Mouse (Mus musculus): Measurements from ENCODE around the gene Gria3. TPM values are rescaled to one million over a fixed set of nuclear protein-coding genes. Genes with fewer than 3 reads are reported as not detected.

The Gria3 gene
- polyA plus RNA-seq, 1 experiment from 2014 or later: 2.8 TPM

- no peak for ATAC-seq (ENCODE audit: insufficient number of reproducible peaks, insufficient read depth, low FRiP score, low TSS enrichment, low read depth)
- WGBS: 29% methylated on average over 1 of the region's 1 CpGs
- Histone ChIP-seq H3K4me2 (no peak overlapping the region), H3K27me3 (no peaks in the 10 kb centered on the region), H3K4me1 (replicated peaks) (no peaks in the 10 kb centered on the region), H3K36me3 (no peaks in the 10 kb centered on the region), H3K27ac (no peak overlapping the region), H3K9ac (replicated peaks) (no peak overlapping the region), H3K4me3 (replicated peaks) (no peak overlapping the region), H3K9me3 (no peaks in the 10 kb centered on the region)
Measured at GRCm38 (mm10) chrX:41435541-41435940, 34.9 kb downstream of the Gria3 start.

- Histone ChIP-seq H3K9me3 (no peaks in the 10 kb centered on the region), H3K4me2 (no peak overlapping the region), H3K27me3 (no peaks in the 10 kb centered on the region), H3K4me1 (replicated peaks) (no peaks in the 10 kb centered on the region), H3K9ac (replicated peaks) (no peak overlapping the region), H3K4me3 (replicated peaks) (no peak overlapping the region), H3K27ac (no peak overlapping the region), H3K36me3 (no peaks in the 10 kb centered on the region)
- WGBS: 89% methylated on average over 5 of the region's 5 CpGs
- ATAC-seq (ENCODE audit: insufficient number of reproducible peaks, insufficient read depth, low FRiP score, low TSS enrichment, low read depth): no peak
Measured at GRCm38 (mm10) chrX:41438841-41439240, 38.2 kb downstream of the Gria3 start.

GRCm38 (mm10) chrX:41448876-41449275 is 48.2 kb downstream of the Gria3 start:
- no peak overlapping the region for H3K4me2 ChIP-seq
- H3K9ac ChIP-seq (replicated peaks): no peak overlapping the region
- ATAC-seq (ENCODE audit: insufficient number of reproducible peaks, insufficient read depth, low FRiP score, low TSS enrichment, low read depth): no peak
- H3K4me1 ChIP-seq (replicated peaks): no peaks in the 10 kb centered on the region
- H3K27ac ChIP-seq: no peak overlapping the region
- WGBS: 71% methylated on average over 1 of the region's 1 CpGs
- H3K27me3 ChIP-seq: no peaks in the 10 kb centered on the region
- H3K36me3 ChIP-seq: no peaks in the 10 kb centered on the region
- H3K4me3 ChIP-seq (replicated peaks): no peak overlapping the region
- no peaks in the 10 kb centered on the region for H3K9me3 ChIP-seq

- no peaks in the 10 kb centered on the region for H3K27me3 ChIP-seq
- ATAC-seq (ENCODE audit: insufficient number of reproducible peaks, insufficient read depth, low FRiP score, low TSS enrichment, low read depth): no peak
- no peak overlapping the region for H3K4me3 ChIP-seq (replicated peaks)
- no peak overlapping the region for H3K9ac ChIP-seq (replicated peaks)
- H3K4me2 ChIP-seq: no peak overlapping the region
- H3K36me3 ChIP-seq: no peaks in the 10 kb centered on the region
- H3K27ac ChIP-seq: no peak overlapping the region
- no peaks in the 10 kb centered on the region for H3K4me1 ChIP-seq (replicated peaks)
- no peaks in the 10 kb centered on the region for H3K9me3 ChIP-seq
- WGBS: 79% methylated on average over 2 of the region's 2 CpGs
Measured at GRCm38 (mm10) chrX:41477486-41477885, 76.8 kb downstream of the Gria3 start.

GRCm38 (mm10) chrX:41496528-41496927 is 95.9 kb downstream of the Gria3 start:
- no peaks in the 10 kb centered on the region for H3K9me3 ChIP-seq
- no peaks in the 10 kb centered on the region for H3K4me1 ChIP-seq (replicated peaks)
- H3K27ac ChIP-seq: no peak overlapping the region
- no peak for ATAC-seq (ENCODE audit: insufficient number of reproducible peaks, insufficient read depth, low FRiP score, low TSS enrichment, low read depth)
- no peaks in the 10 kb centered on the region for H3K27me3 ChIP-seq
- no peak overlapping the region for H3K4me2 ChIP-seq
- H3K4me3 ChIP-seq (replicated peaks): no peak overlapping the region
- H3K36me3 ChIP-seq: no peaks in the 10 kb centered on the region
- 71% methylated on average over 4 of the region's 4 CpGs for WGBS
- H3K9ac ChIP-seq (replicated peaks): no peak overlapping the region

- Histone ChIP-seq H3K27ac (no peak overlapping the region), H3K4me1 (replicated peaks) (no peaks in the 10 kb centered on the region), H3K9ac (replicated peaks) (no peak overlapping the region), H3K27me3 (no peaks in the 10 kb centered on the region), H3K4me2 (no peak overlapping the region), H3K36me3 (no peaks in the 10 kb centered on the region), H3K4me3 (replicated peaks) (no peak overlapping the region), H3K9me3 (no peaks in the 10 kb centered on the region)
- WGBS: 71% methylated on average over 3 of the region's 3 CpGs
- ATAC-seq (ENCODE audit: insufficient number of reproducible peaks, insufficient read depth, low FRiP score, low TSS enrichment, low read depth): no peak
Measured at GRCm38 (mm10) chrX:41505371-41505770, 104.7 kb downstream of the Gria3 start.

GRCm38 (mm10) chrX:41507959-41508358 is 107.3 kb downstream of the Gria3 start:
- H3K27ac ChIP-seq: no peak overlapping the region
- H3K36me3 ChIP-seq: no peaks in the 10 kb centered on the region
- H3K4me2 ChIP-seq: no peak overlapping the region
- no peak for ATAC-seq (ENCODE audit: insufficient number of reproducible peaks, insufficient read depth, low FRiP score, low TSS enrichment, low read depth)
- H3K27me3 ChIP-seq: no peaks in the 10 kb centered on the region
- no peak overlapping the region for H3K9ac ChIP-seq (replicated peaks)
- H3K4me1 ChIP-seq (replicated peaks): no peaks in the 10 kb centered on the region
- no peaks in the 10 kb centered on the region for H3K9me3 ChIP-seq
- no peak overlapping the region for H3K4me3 ChIP-seq (replicated peaks)
- 64% methylated on average over 1 of the region's 1 CpGs for WGBS

GRCm38 (mm10) chrX:41514982-41515381 is 114.3 kb downstream of the Gria3 start:
- H3K9me3 ChIP-seq: no peaks in the 10 kb centered on the region
- no peak overlapping the region for H3K9ac ChIP-seq (replicated peaks)
- H3K4me2 ChIP-seq: no peak overlapping the region
- no peak overlapping the region for H3K27ac ChIP-seq
- H3K36me3 ChIP-seq: no peaks in the 10 kb centered on the region
- ATAC-seq (ENCODE audit: insufficient number of reproducible peaks, insufficient read depth, low FRiP score, low TSS enrichment, low read depth): no peak
- H3K4me1 ChIP-seq (replicated peaks): no peaks in the 10 kb centered on the region
- WGBS: 65% methylated on average over 3 of the region's 3 CpGs
- no peaks in the 10 kb centered on the region for H3K27me3 ChIP-seq
- H3K4me3 ChIP-seq (replicated peaks): no peak overlapping the region

GRCm38 (mm10) chrX:41532511-41532910 is 131.9 kb downstream of the Gria3 start:
- no peak overlapping the region for H3K27ac ChIP-seq
- no peak for ATAC-seq (ENCODE audit: insufficient number of reproducible peaks, insufficient read depth, low FRiP score, low TSS enrichment, low read depth)
- H3K36me3 ChIP-seq: no peaks in the 10 kb centered on the region
- WGBS: 69% methylated on average over 2 of the region's 2 CpGs
- H3K4me3 ChIP-seq (replicated peaks): no peak overlapping the region
- H3K9ac ChIP-seq (replicated peaks): no peak overlapping the region
- no peaks in the 10 kb centered on the region for H3K9me3 ChIP-seq
- H3K4me1 ChIP-seq (replicated peaks): no peaks in the 10 kb centered on the region
- no peak overlapping the region for H3K4me2 ChIP-seq
- H3K27me3 ChIP-seq: no peaks in the 10 kb centered on the region

GRCm38 (mm10) chrX:41535886-41536285 is 135.2 kb downstream of the Gria3 start:
- Histone ChIP-seq H3K9ac (replicated peaks) (no peak overlapping the region), H3K27ac (no peak overlapping the region), H3K4me1 (replicated peaks) (no peaks in the 10 kb centered on the region), H3K4me2 (no peak overlapping the region), H3K9me3 (no peaks in the 10 kb centered on the region), H3K36me3 (no peaks in the 10 kb centered on the region), H3K27me3 (no peaks in the 10 kb centered on the region), H3K4me3 (replicated peaks) (no peak overlapping the region)
- WGBS: 79% methylated on average over 2 of the region's 2 CpGs
- ATAC-seq (ENCODE audit: insufficient number of reproducible peaks, insufficient read depth, low FRiP score, low TSS enrichment, low read depth): no peak

GRCm38 (mm10) chrX:41562296-41563060 is 161.8 kb downstream of the Gria3 start:
- no peaks in the 10 kb centered on the region for H3K27me3 ChIP-seq
- no peaks in the 10 kb centered on the region for H3K4me1 ChIP-seq (replicated peaks)
- H3K27ac ChIP-seq: no peak overlapping the region
- no peak overlapping the region for H3K4me3 ChIP-seq (replicated peaks)
- ATAC-seq (ENCODE audit: insufficient number of reproducible peaks, insufficient read depth, low FRiP score, low TSS enrichment, low read depth): no peak
- H3K4me2 ChIP-seq: no peak overlapping the region
- H3K9ac ChIP-seq (replicated peaks): no peak overlapping the region
- WGBS: 71% methylated on average over 6 of the region's 6 CpGs
- H3K36me3 ChIP-seq: no peaks in the 10 kb centered on the region
- H3K9me3 ChIP-seq: no peaks in the 10 kb centered on the region

GRCm38 (mm10) chrX:41564898-41565297 is 164.2 kb downstream of the Gria3 start:
- ATAC-seq (ENCODE audit: insufficient number of reproducible peaks, insufficient read depth, low FRiP score, low TSS enrichment, low read depth): no peak

More at GRCm38 (mm10) chrX:41564898-41565297, 164.2 kb downstream of the Gria3 start:
- H3K9me3 ChIP-seq: no peaks in the 10 kb centered on the region
- no peak overlapping the region for H3K4me2 ChIP-seq
- H3K27ac ChIP-seq: no peak overlapping the region
- no peaks in the 10 kb centered on the region for H3K36me3 ChIP-seq
- H3K4me3 ChIP-seq (replicated peaks): no peak overlapping the region
- no peaks in the 10 kb centered on the region for H3K27me3 ChIP-seq
- H3K9ac ChIP-seq (replicated peaks): no peak overlapping the region
- no peaks in the 10 kb centered on the region for H3K4me1 ChIP-seq (replicated peaks)
- WGBS: 81% methylated on average over 2 of the region's 2 CpGs

Data from limb, embryonic 12.5 days (tissue).